Mouse (Mus musculus) ES-E14 (cell line): ENCODE results near the gene Iqcf6.

Experiments used
- CHD2 ChIP-seq: IDR thresholded peaks from 2 replicates; pipeline ENCODE4 v1.6.1; 2014; ENCODE audit warnings: mild to moderate bottlenecking, low read depth, low read length, inconsistent platforms
- MAFK ChIP-seq: IDR thresholded peaks from 2 replicates; pipeline ENCODE4 v1.6.1; 2014; ENCODE audit warnings: mild to moderate bottlenecking, low read depth, low read length, inconsistent platforms; ENCODE audit not compliant: insufficient read depth

- no peak for TF ChIP-seq CHD2
- TF ChIP-seq MAFK: no peak
Measured at GRCm38 (mm10) chr9:106664856-106665255, 38.5 kb downstream of the Iqcf6 start.
